Mouse (Mus musculus) forebrain, embryonic 15.5 days (tissue): ENCODE measurements around the gene Hpse. TPM values are rescaled to one million over a fixed set of nuclear protein-coding genes. Genes with fewer than 3 reads are reported as not detected.
A peak's percentile ranks its signal among the peaks of the same experiment; 100 is the strongest.

ENCODE experiments used
- ATAC-seq: fragments of 200-750 bp; cut with Nextera tagmentation; replicated peaks from 2 replicates; pipeline ENCODE4 v1.8.0; 2017; ENCODE audit warnings: mild to moderate bottlenecking, moderate TSS enrichment, moderate library complexity
- H3K27ac ChIP-seq: fragments of 300-500 bp; sonication (generic); replicated peaks from 2 replicates; pipeline ENCODE4 v1.5.1; 2015; ENCODE audit warnings: mild to moderate bottlenecking, inconsistent platforms
- H3K27me3 ChIP-seq: fragments of 300-500 bp; sonication (generic); 2 replicates; pipeline ENCODE4 v1.6.1; 2015; ENCODE audit warnings: inconsistent platforms
- H3K36me3 ChIP-seq: fragments of 300-500 bp; sonication (generic); 2 replicates; pipeline ENCODE4 v1.6.1; 2015; ENCODE audit warnings: mild to moderate bottlenecking, inconsistent platforms
- H3K4me1 ChIP-seq: fragments of 300-500 bp; sonication (generic); 2 replicates; pipeline ENCODE4 v1.6.1; 2015; ENCODE audit warnings: inconsistent platforms
- H3K4me2 ChIP-seq: fragments of 300-500 bp; sonication (generic); replicated peaks from 2 replicates; pipeline ENCODE4 v1.6.1; 2015; ENCODE audit warnings: mild to moderate bottlenecking, inconsistent platforms
- H3K4me3 ChIP-seq: fragments of 300-500 bp; sonication (generic); 2 replicates; pipeline ENCODE4 v1.5.1; 2015; ENCODE audit warnings: mild to moderate bottlenecking, inconsistent platforms
- H3K9ac ChIP-seq: fragments of 300-500 bp; sonication (generic); replicated peaks from 2 replicates; pipeline ENCODE4 v1.6.1; 2015; ENCODE audit warnings: mild to moderate bottlenecking, inconsistent platforms
- H3K9me3 ChIP-seq: fragments of 300-500 bp; sonication (generic); 2 replicates; pipeline ENCODE4 v1.6.1; 2016; ENCODE audit warnings: inconsistent platforms
- WGBS: fragments of 180-500 bp; shearing (Covaris S2); methylation state at CpG from one replicate; pipeline ENCODE4 v1.1.7; 2015; ENCODE audit warnings: mixed read lengths; 5-methylcytosine and 5-hydroxymethylcytosine counted together
- polyA plus RNA-seq: library from polyadenylated mRNA; unstranded; fragments of >200 nt; fragmentation: Nextera tagmentation; extraction: Ambion mirVana; gene quantifications from 2 replicates; pipeline ENCODE4 v1.2.1, GENCODE M21; 2015

Hpse gene
- polyA plus RNA-seq: 0.24 and 0.26 TPM in 2 replicates

- Histone ChIP-seq H3K4me1 (peaks cover 14% of the 10 kb centered on the region), H3K27me3 (peaks cover 6% of the 10 kb centered on the region), H3K36me3 (no peaks in the 10 kb centered on the region), H3K9ac (peak within 1 kb of the TSS; percentile 54), H3K4me3 (peak within 1 kb of the TSS; percentile 53), H3K9me3 (no peaks in the 10 kb centered on the region), H3K27ac (no peak within 1 kb of the TSS), H3K4me2 (peak within 1 kb of the TSS; percentile 99)
- under 1% methylated on average over 51 of the region's 56 CpGs for WGBS
- ATAC-seq: peak; percentile 73
Observed at GRCm38 (mm10) chr5:100719235-100720088, at the start of gene Hpse. Gene Hpse (minus strand): TSS chr5:100719716.

- Histone ChIP-seq H3K9me3 (no peaks in the 10 kb centered on the region), H3K4me3 (no peak overlapping the region), H3K9ac (no peak overlapping the region), H3K27ac (no peak overlapping the region), H3K4me1 (no peaks in the 10 kb centered on the region), H3K4me2 (no peak overlapping the region), H3K27me3 (no peaks in the 10 kb centered on the region), H3K36me3 (peaks cover 72% of the 10 kb centered on the region)
- 93% methylated on average over 7 of the region's 7 CpGs for WGBS
- no peak for ATAC-seq
Observed at GRCm38 (mm10) chr5:100766026-100766425, 46.5 kb upstream of the Hpse start.

- Histone ChIP-seq H3K27ac (no peak overlapping the region), H3K4me1 (no peaks in the 10 kb centered on the region), H3K27me3 (no peaks in the 10 kb centered on the region), H3K9ac (no peak overlapping the region), H3K36me3 (peaks cover 40% of the 10 kb centered on the region), H3K4me2 (no peak overlapping the region), H3K4me3 (no peak overlapping the region), H3K9me3 (no peaks in the 10 kb centered on the region)
- no peak for ATAC-seq
- WGBS: 93% methylated on average over 7 of the region's 7 CpGs
Observed at GRCm38 (mm10) chr5:100761736-100762135, 42.2 kb upstream of the Hpse start.

GRCm38 (mm10) chr5:100760049-100760663, 40.6 kb upstream of the Hpse start:
- H3K4me1 ChIP-seq: no peaks in the 10 kb centered on the region
- H3K36me3 ChIP-seq: peaks cover 27% of the 10 kb centered on the region
- no peaks in the 10 kb centered on the region for H3K9me3 ChIP-seq
- no peak overlapping the region for H3K4me2 ChIP-seq
- no peak overlapping the region for H3K27ac ChIP-seq
- no peaks in the 10 kb centered on the region for H3K27me3 ChIP-seq
- ATAC-seq: no peak
- 79% methylated on average over 10 of the region's 10 CpGs for WGBS
- H3K9ac ChIP-seq: no peak overlapping the region
- H3K4me3 ChIP-seq: no peak overlapping the region

GRCm38 (mm10) chr5:100758121-100758520, 38.6 kb upstream of the Hpse start:
- ATAC-seq: no peak
- Histone ChIP-seq H3K9me3 (no peaks in the 10 kb centered on the region), H3K9ac (no peak overlapping the region), H3K4me1 (no peaks in the 10 kb centered on the region), H3K4me3 (no peak overlapping the region), H3K27me3 (no peaks in the 10 kb centered on the region), H3K27ac (no peak overlapping the region), H3K4me2 (no peak overlapping the region), H3K36me3 (peaks cover 8% of the 10 kb centered on the region; the same call in 1 of the 2 replicates)
- 90% methylated on average over 5 of the region's 5 CpGs for WGBS

- Histone ChIP-seq H3K36me3 (no peaks in the 10 kb centered on the region), H3K27me3 (no peaks in the 10 kb centered on the region), H3K4me3 (no peak overlapping the region), H3K4me2 (no peak overlapping the region), H3K4me1 (no peaks in the 10 kb centered on the region), H3K27ac (no peak overlapping the region), H3K9me3 (no peaks in the 10 kb centered on the region), H3K9ac (no peak overlapping the region)
- WGBS: 70% methylated on average over 7 of the region's 7 CpGs
- ATAC-seq: no peak
Observed at GRCm38 (mm10) chr5:100753407-100753806, 33.9 kb upstream of the Hpse start.

- Histone ChIP-seq H3K4me2 (no peak overlapping the region), H3K4me3 (no peak overlapping the region), H3K9me3 (no peaks in the 10 kb centered on the region), H3K36me3 (no peaks in the 10 kb centered on the region), H3K27me3 (no peaks in the 10 kb centered on the region), H3K9ac (no peak overlapping the region), H3K27ac (no peak overlapping the region), H3K4me1 (no peaks in the 10 kb centered on the region)
- WGBS: 51% methylated on average over 4 of the region's 4 CpGs
- no peak for ATAC-seq
Observed at GRCm38 (mm10) chr5:100751655-100752054, 32.1 kb upstream of the Hpse start.

- Histone ChIP-seq H3K27me3 (no peaks in the 10 kb centered on the region), H3K27ac (no peak overlapping the region), H3K9ac (no peak overlapping the region), H3K9me3 (no peaks in the 10 kb centered on the region), H3K4me3 (no peak overlapping the region), H3K36me3 (no peaks in the 10 kb centered on the region), H3K4me1 (no peaks in the 10 kb centered on the region), H3K4me2 (no peak overlapping the region)
- no peak for ATAC-seq
- 83% methylated on average over 10 of the region's 10 CpGs for WGBS
Observed at GRCm38 (mm10) chr5:100750617-100751255, 31.2 kb upstream of the Hpse start.

GRCm38 (mm10) chr5:100738802-100739201, 19.3 kb upstream of the Hpse start:
- no peaks in the 10 kb centered on the region for H3K9me3 ChIP-seq
- H3K27me3 ChIP-seq: no peaks in the 10 kb centered on the region
- 96% methylated on average over 8 of the region's 8 CpGs for WGBS
- no peak overlapping the region for H3K27ac ChIP-seq
- no peak for ATAC-seq
- no peaks in the 10 kb centered on the region for H3K36me3 ChIP-seq
- no peak overlapping the region for H3K4me2 ChIP-seq
- H3K9ac ChIP-seq: no peak overlapping the region
- no peak overlapping the region for H3K4me3 ChIP-seq
- no peaks in the 10 kb centered on the region for H3K4me1 ChIP-seq

- Histone ChIP-seq H3K4me2 (no peak overlapping the region), H3K4me3 (no peak overlapping the region), H3K36me3 (no peaks in the 10 kb centered on the region), H3K4me1 (no peaks in the 10 kb centered on the region), H3K9ac (no peak overlapping the region), H3K9me3 (no peaks in the 10 kb centered on the region), H3K27me3 (no peaks in the 10 kb centered on the region), H3K27ac (no peak overlapping the region)
- 89% methylated on average over 8 of the region's 8 CpGs for WGBS
- no peak for ATAC-seq
Observed at GRCm38 (mm10) chr5:100736919-100737318, 17.4 kb upstream of the Hpse start.

- Histone ChIP-seq H3K27ac (no peak overlapping the region), H3K9me3 (no peaks in the 10 kb centered on the region), H3K4me3 (no peak overlapping the region), H3K36me3 (no peaks in the 10 kb centered on the region), H3K9ac (no peak overlapping the region), H3K4me2 (no peak overlapping the region), H3K4me1 (no peaks in the 10 kb centered on the region), H3K27me3 (no peaks in the 10 kb centered on the region)
- WGBS: 87% methylated on average over 4 of the region's 4 CpGs
- no peak for ATAC-seq
Observed at GRCm38 (mm10) chr5:100734535-100734934, 15.0 kb upstream of the Hpse start.

GRCm38 (mm10) chr5:100728757-100729156, 9.2 kb upstream of the Hpse start:
- H3K27ac ChIP-seq: no peak overlapping the region
- no peak for ATAC-seq
- no peaks in the 10 kb centered on the region for H3K36me3 ChIP-seq
- WGBS: 91% methylated on average over 13 of the region's 13 CpGs
- H3K9me3 ChIP-seq: no peaks in the 10 kb centered on the region
- no peak overlapping the region for H3K9ac ChIP-seq
- no peak overlapping the region for H3K4me3 ChIP-seq
- no peaks in the 10 kb centered on the region for H3K4me1 ChIP-seq
- H3K27me3 ChIP-seq: no peaks in the 10 kb centered on the region
- H3K4me2 ChIP-seq: no peak overlapping the region
